Mouse (Mus musculus) limb, embryonic 12.5 days (tissue): ENCODE measurements around the gene Adig. TPM values are rescaled to one million over a fixed set of nuclear protein-coding genes. Genes with fewer than 3 reads are reported as not detected.
A peak's percentile ranks its signal among the peaks of the same experiment; 100 is the strongest.

ENCODE experiments used
- ATAC-seq: fragments of 200-750 bp; cut with Nextera tagmentation; 2 replicates; pipeline ENCODE4 v1.8.0; 2017; ENCODE audit warnings: low read depth, moderate TSS enrichment; ENCODE audit not compliant: insufficient number of reproducible peaks, insufficient read depth, low FRiP score, low TSS enrichment
- H3K27ac ChIP-seq: fragments of 300-500 bp; sonication (generic); 2 replicates; pipeline ENCODE4 v1.5.1; 2016; ENCODE audit warnings: mild to moderate bottlenecking, moderate library complexity
- H3K27me3 ChIP-seq: fragments of 300-500 bp; sonication (generic); 2 replicates; pipeline ENCODE4 v1.6.1; 2016; ENCODE audit warnings: mild to moderate bottlenecking, moderate library complexity
- H3K36me3 ChIP-seq: fragments of 300-500 bp; sonication (generic); 2 replicates; pipeline ENCODE4 v1.6.1; 2016; ENCODE audit warnings: mild to moderate bottlenecking, moderate library complexity
- H3K4me1 ChIP-seq: fragments of 300-500 bp; sonication (generic); replicated peaks from 2 replicates; pipeline ENCODE4 v1.6.1; 2016
- H3K4me2 ChIP-seq: fragments of 300-500 bp; sonication (generic); 2 replicates; pipeline ENCODE4 v1.6.1; 2016; ENCODE audit warnings: mild to moderate bottlenecking, moderate library complexity
- H3K4me3 ChIP-seq: fragments of 300-500 bp; sonication (generic); replicated peaks from 2 replicates; pipeline ENCODE4 v1.5.1; 2016; ENCODE audit warnings: mild to moderate bottlenecking
- H3K9ac ChIP-seq: fragments of 300-500 bp; sonication (generic); replicated peaks from 2 replicates; pipeline ENCODE4 v1.6.1; 2016; ENCODE audit warnings: mild to moderate bottlenecking, moderate library complexity
- H3K9me3 ChIP-seq: fragments of 300-500 bp; sonication (generic); 2 replicates; pipeline ENCODE4 v1.6.1; 2016; ENCODE audit warnings: mild to moderate bottlenecking, moderate library complexity
- WGBS: fragments of 180-500 bp; shearing (Covaris S2); methylation state at CpG from one replicate; pipeline ENCODE4 v1.1.7; 2016; 5-methylcytosine and 5-hydroxymethylcytosine counted together
- polyA plus RNA-seq: library from polyadenylated mRNA; unstranded; fragments of >200 nt; fragmentation: Nextera tagmentation; extraction: Ambion mirVana; gene quantifications from 2 replicates; pipeline ENCODE4 v1.2.1, GENCODE M21; 2016

Gene Adig
- polyA plus RNA-seq, 1 experiment from 2014 or later, result not detected

DNA sequence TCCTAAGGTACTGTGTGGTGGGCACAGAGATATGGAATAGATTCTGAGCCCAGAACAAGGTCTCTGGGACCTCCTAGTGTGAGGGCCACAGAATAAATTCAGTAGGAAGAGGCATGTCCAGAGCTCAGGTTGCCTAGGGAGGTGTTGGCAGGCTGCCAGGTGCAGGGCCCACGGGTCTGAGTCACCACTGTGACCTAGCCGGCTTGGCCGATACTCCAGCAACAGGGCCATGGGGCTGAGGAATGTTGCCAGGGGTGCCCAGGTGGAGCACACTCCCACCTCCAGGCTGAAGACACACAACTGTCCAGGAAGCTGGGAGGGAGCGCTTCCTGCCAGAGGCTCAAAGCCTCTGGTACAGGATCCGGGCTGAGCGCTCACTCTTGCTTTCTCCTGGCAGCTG lies 8.3 kb downstream of the Adig start:
- H3K4me1 ChIP-seq, result no peaks in the 10 kb centered on the region; the same call in 1 of the 2 replicates
- no peaks in the 10 kb centered on the region for H3K9me3 ChIP-seq
- ATAC-seq, result no peak
- H3K4me3 ChIP-seq, result no peak overlapping the region
- no peaks in the 10 kb centered on the region for H3K27me3 ChIP-seq
- no peak overlapping the region for H3K9ac ChIP-seq
- H3K36me3 ChIP-seq, result no peaks in the 10 kb centered on the region
- WGBS, result 81% methylated on average over 6 of the region's 6 CpGs
- no peak overlapping the region for H3K27ac ChIP-seq
- no peak overlapping the region for H3K4me2 ChIP-seq

DNA sequence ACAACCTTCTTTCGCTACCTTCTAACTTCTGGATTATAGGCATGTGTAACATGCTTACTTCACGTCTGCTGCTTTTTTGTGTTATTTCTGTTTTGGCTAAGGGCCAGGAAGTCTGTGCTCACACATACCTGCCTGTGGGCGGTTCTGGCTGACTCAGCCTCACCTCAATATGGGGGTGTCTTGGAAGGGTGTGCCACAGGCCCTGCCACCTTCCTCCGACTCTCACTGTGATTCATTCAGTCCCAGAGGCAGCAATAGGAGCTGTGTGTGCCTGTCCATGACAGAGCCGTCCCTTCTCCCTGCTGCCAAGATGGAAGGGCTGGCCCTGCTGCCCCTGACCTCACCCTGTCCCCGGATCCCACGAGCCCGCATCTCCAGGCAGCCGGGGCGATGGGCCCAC lies 10.1 kb downstream of the Adig start, which contains the start of gene Arhgap40:
TSS of gene Arhgap40 (plus strand) at position 269 of the 400 bp plus-strand sequence.
- WGBS, result 84% methylated on average over 10 of the region's 10 CpGs
- no peak within 1 kb of the TSS for H3K4me3 ChIP-seq
- no peak within 1 kb of the TSS for H3K27ac ChIP-seq
- H3K27me3 ChIP-seq, result no peaks in the 10 kb centered on the region
- no peaks in the 10 kb centered on the region for H3K36me3 ChIP-seq
- H3K4me2 ChIP-seq, result no peak within 1 kb of the TSS
- ATAC-seq, result no peak
- H3K9ac ChIP-seq, result no peak within 1 kb of the TSS
- no peaks in the 10 kb centered on the region for H3K9me3 ChIP-seq
- H3K4me1 ChIP-seq, result no peaks in the 10 kb centered on the region; the same call in 1 of the 2 replicates

DNA sequence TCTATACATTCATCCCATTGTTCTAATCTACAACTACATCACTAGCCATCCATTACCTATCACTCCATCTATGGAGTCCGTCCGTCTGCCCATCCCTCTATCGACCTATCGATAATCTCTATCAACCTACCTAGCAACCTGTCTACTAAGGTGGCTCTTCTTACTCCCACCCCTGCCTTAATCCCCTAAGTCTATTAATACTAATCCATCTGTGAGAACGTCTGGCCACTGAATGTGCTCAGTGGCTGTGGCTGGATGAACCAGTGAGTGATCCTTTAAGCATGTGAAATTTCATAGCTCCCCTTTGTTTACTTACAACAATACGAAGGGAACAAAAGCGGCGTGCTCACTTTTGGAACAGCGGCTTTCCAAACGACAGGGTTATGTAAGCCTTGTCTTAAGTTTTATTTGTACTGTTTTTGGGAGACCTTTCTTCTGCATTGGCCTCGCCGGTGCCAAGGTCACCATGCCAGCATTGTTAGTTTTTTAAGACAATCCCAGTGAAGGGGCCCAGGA lies 11.5 kb downstream of the Adig start:
- H3K4me1 ChIP-seq, result no peaks in the 10 kb centered on the region; the same call in 1 of the 2 replicates
- no peaks in the 10 kb centered on the region for H3K9me3 ChIP-seq
- no peak overlapping the region for H3K27ac ChIP-seq
- no peak overlapping the region for H3K4me2 ChIP-seq
- 89% methylated on average over 12 of the region's 12 CpGs for WGBS
- H3K36me3 ChIP-seq, result no peaks in the 10 kb centered on the region
- no peak for ATAC-seq
- no peak overlapping the region for H3K9ac ChIP-seq
- no peak overlapping the region for H3K4me3 ChIP-seq
- no peaks in the 10 kb centered on the region for H3K27me3 ChIP-seq

DNA sequence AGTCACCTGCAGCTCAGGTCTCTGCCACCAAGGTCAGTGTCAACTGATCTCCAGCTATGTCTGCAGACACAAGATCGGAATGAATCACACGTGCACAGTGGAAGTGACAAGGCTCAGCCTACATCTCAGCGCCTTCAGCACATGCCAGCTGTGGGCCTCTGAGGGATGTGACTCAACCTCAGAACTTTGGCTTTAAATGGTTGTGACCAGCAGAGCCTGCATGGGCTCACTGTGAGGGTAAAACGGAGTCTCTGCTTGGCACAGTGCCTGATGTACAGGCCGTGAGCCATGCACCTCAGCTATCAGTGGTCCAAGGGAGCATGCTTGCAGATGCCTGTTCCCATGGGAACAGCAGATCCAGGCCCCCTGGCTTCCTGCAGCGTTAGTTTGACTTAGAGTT lies 16.2 kb downstream of the Adig start:
- Histone ChIP-seq H3K27ac (no peak overlapping the region), H3K9me3 (no peaks in the 10 kb centered on the region), H3K36me3 (no peaks in the 10 kb centered on the region), H3K9ac (no peak overlapping the region), H3K4me2 (no peak overlapping the region), H3K4me3 (no peak overlapping the region), H3K27me3 (no peaks in the 10 kb centered on the region), H3K4me1 (no peaks in the 10 kb centered on the region)
- 78% methylated on average over 6 of the region's 6 CpGs for WGBS
- no peak for ATAC-seq

DNA sequence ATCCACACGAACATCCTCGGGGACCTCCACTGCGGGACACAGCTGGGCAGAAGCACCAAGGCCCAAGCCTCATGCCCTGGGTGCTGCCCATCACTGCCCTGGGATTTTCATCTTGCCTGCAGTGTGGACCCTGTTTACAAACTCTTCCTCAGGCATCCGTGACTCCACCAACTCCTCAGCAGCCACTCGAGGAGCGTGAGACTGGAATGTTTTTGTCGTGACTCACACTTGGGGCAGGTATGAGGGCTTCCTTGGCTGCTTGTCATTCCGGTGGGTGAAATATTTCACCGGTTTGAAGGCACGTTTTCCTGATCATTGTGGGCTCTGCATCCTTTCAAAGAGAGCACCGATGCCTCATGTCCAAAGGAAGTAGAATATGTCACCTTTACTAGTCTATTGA lies 16.7 kb downstream of the Adig start:
- WGBS, result 84% methylated on average over 11 of the region's 11 CpGs
- H3K4me2 ChIP-seq, result no peak overlapping the region
- no peak overlapping the region for H3K4me3 ChIP-seq
- no peaks in the 10 kb centered on the region for H3K27me3 ChIP-seq
- H3K9me3 ChIP-seq, result no peaks in the 10 kb centered on the region
- no peak overlapping the region for H3K27ac ChIP-seq
- H3K9ac ChIP-seq, result no peak overlapping the region
- ATAC-seq, result no peak
- no peaks in the 10 kb centered on the region for H3K36me3 ChIP-seq
- H3K4me1 ChIP-seq, result no peaks in the 10 kb centered on the region

DNA sequence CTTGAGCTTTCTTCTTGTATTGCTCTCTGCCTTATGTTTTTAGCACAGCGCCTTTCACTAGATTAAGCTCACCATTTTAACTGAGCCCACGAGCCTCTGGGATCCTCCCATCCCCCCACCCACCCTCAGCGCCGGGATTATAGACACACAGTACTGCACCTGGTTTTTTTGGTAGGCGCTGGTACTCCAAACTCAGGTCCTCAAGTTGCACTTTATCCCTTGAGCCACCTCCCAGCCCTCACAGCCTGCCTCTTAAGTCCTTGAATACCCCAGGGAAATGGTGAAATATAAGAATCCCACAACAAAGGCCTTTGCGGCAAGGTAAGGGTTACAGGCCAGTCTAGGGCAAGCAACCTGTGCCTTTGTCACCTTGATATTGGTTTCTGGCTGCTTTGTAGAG lies 17.4 kb downstream of the Adig start:
- Histone ChIP-seq H3K9me3 (no peaks in the 10 kb centered on the region), H3K36me3 (no peaks in the 10 kb centered on the region), H3K4me3 (no peak overlapping the region), H3K27ac (no peak overlapping the region), H3K27me3 (no peaks in the 10 kb centered on the region), H3K9ac (no peak overlapping the region), H3K4me2 (no peak overlapping the region), H3K4me1 (no peaks in the 10 kb centered on the region)
- WGBS, result 73% methylated on average over 6 of the region's 6 CpGs
- ATAC-seq, result no peak

DNA sequence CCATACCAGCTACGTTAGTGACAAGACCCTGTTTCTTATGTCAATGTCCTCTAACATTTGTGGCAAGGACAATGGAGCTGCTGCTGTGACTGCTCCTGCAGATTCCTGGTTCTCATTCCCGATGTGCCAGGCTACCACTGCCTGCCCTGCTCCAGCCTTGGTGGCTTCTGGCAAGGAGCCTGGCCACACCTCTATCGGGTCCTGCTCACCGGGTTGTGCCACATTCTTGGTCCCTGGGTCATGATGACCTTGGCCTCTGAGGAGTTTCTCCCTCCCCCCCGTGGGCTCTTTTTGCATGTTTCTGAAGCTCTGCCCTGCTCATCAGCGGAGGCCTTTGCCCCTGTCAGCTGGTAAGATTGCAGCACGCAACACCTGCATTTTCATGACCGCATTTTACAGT lies 20.6 kb downstream of the Adig start:
- ATAC-seq, result no peak
- H3K9ac ChIP-seq, result no peak overlapping the region
- 83% methylated on average over 8 of the region's 8 CpGs for WGBS

DNA sequence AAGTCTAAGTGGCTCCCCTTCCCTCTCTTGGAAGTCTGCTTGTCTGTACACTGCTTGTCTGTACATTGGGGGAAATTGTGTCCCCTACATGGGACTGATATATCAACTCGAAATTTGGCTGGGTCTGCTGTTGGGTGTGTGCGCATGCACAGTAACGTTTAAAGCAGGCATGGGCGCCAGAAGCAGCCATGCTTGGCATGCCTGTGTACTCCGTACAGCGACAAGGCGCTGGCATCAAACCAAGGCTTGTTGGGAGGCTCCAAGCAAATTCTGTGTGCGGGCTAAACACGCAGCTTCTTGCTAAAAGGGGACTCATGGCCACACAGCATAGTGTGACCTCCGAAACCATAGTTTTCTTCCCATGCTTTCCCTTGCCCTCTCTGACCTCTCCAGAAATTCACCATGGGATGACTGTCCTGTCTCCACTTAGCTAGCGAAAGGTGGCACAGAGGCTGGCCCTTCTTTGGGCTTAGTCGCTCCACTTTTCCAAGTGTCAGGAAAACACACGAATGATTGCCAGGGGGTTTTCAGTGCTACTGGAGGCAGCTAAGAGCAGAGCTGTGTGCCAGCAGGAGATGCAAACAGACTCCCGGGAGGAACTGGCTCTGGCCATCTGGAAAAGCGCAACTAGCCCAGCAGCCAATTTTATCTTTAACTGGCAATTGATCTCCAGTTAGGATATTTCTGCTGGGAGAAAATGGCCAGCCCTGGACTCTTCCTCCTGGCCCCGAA lies 21.9 kb downstream of the Adig start:
- 80% methylated on average over 16 of the region's 16 CpGs for WGBS
- no peaks in the 10 kb centered on the region for H3K4me1 ChIP-seq
- no peak overlapping the region for H3K4me3 ChIP-seq
- no peak overlapping the region for H3K4me2 ChIP-seq
- ATAC-seq, result no peak
- H3K27me3 ChIP-seq, result no peaks in the 10 kb centered on the region
- H3K9me3 ChIP-seq, result no peaks in the 10 kb centered on the region
- no peaks in the 10 kb centered on the region for H3K36me3 ChIP-seq
- no peak overlapping the region for H3K9ac ChIP-seq
- H3K27ac ChIP-seq, result no peak overlapping the region

More for the DNA sequence above, 20.6 kb downstream of the Adig start:
- Histone ChIP-seq H3K27ac (no peak overlapping the region), H3K4me2 (no peak overlapping the region), H3K27me3 (no peaks in the 10 kb centered on the region), H3K4me3 (no peak overlapping the region), H3K36me3 (no peaks in the 10 kb centered on the region), H3K4me1 (no peaks in the 10 kb centered on the region), H3K9me3 (no peaks in the 10 kb centered on the region)

DNA sequence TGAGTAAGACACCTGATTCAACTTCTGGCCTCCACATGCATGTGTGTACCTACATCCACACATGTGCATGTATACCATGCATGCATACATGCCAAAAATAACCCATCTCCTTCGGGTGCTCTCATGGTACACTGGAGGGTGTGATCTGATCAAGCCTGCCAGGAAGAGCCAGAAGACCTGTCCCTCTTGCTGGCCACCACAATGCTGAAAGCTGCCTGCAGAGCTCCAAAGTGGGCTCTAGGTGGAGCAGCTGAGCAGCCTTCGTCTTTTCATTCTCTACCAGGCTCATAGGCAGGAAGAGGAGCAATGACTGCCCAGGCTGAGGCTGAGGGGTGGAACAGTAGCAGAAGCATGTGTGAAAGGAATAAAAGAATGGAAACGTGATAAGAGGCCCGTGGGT lies 31.7 kb downstream of the Adig start:
- WGBS, result 7% methylated on average over 4 of the region's 4 CpGs
- no peaks in the 10 kb centered on the region for H3K36me3 ChIP-seq
- no peak overlapping the region for H3K4me3 ChIP-seq
- H3K9ac ChIP-seq, result no peak overlapping the region
- 0 out of 2 replicates have a peak, but pooled peaks have one; percentile 47 for ATAC-seq
- H3K4me2 ChIP-seq, result no peak overlapping the region
- no peak overlapping the region for H3K27ac ChIP-seq
- no peaks in the 10 kb centered on the region for H3K4me1 ChIP-seq
- H3K9me3 ChIP-seq, result no peaks in the 10 kb centered on the region; the same call in 1 of the 2 replicates
- H3K27me3 ChIP-seq, result no peaks in the 10 kb centered on the region

DNA sequence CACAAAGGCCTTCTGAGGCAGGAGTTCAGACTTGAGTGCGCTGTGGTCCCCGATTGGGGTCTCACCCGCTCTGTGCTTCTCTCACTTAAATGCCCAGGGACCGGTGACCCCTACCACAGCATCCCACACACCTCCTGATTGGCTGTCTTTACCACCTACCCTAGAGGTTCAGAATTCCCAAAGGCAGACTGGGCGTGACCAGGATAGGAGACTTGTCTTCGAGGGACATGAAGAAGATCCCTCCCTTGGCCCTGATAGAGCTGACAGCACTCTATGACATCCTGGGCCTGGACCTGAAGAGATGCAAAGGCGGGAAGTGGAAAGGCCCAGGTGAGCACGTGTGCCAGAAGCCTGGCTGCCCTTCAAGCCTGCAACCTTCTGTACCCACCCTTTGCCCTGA lies 32.1 kb downstream of the Adig start:
- ATAC-seq, result no peak
- Histone ChIP-seq H3K4me3 (no peak overlapping the region), H3K4me2 (no peak overlapping the region), H3K27ac (no peak overlapping the region), H3K9ac (no peak overlapping the region), H3K27me3 (no peaks in the 10 kb centered on the region), H3K9me3 (no peaks in the 10 kb centered on the region; the same call in 1 of the 2 replicates), H3K36me3 (no peaks in the 10 kb centered on the region), H3K4me1 (no peaks in the 10 kb centered on the region)
- whole genome bisulfite sequencing, result 73% methylated on average over 8 of the region's 8 CpGs

DNA sequence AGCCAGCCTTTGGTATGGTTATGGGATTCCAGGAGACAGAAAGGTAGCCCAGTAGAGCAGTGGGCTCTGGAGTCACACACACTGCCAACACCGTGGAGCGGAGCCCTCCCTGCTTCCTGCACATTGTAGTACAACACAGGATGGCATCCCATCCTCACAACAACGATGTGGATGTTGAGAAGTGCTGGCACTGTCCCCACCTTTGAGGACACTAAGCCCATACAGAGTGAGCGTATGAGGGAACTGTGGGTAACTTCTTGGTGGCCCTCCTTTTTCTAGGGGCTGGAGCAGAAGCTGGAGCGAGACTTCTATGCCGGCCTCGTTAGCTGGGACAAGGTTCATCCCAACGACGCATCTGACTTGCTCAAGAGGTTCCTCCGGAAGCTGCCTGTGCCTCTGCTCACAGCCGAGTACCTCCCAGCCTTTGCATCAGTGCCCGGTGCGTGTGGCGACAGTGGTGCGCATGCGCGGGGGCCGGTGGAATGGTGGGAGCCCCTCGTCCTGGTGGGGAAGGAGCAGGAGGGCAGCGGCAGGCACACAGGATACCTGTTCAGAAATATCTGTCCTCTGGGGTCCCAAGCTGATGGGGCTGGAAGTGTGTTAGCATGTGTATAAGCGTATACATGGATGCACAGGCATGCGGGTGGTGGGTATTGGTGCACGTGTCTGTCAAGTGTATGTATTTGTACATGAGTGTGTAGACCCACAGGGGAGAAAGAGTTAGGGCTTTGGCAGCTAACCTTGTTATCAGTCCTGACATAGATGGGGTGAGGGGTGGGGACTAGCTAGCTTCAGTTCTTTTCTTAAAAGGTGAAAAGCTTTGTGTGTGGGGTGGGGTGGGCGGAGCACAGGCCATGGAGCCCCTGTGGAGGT lies 37.3 kb downstream of the Adig start:
- H3K9ac ChIP-seq, result 0 out of 2 replicates have a peak overlapping the region, but pooled peaks have one; percentile 28
- no peaks in the 10 kb centered on the region for H3K4me1 ChIP-seq
- no peaks in the 10 kb centered on the region for H3K36me3 ChIP-seq
- peak overlapping the region; percentile 51 for H3K4me2 ChIP-seq
- 56% methylated on average over 24 of the region's 24 CpGs for WGBS
- ATAC-seq, result no peak
- H3K9me3 ChIP-seq, result no peaks in the 10 kb centered on the region
- H3K4me3 ChIP-seq, result no peak overlapping the region
- H3K27me3 ChIP-seq, result peaks cover 12% of the 10 kb centered on the region; the same call in 1 of the 2 replicates
- no peak overlapping the region for H3K27ac ChIP-seq
